Mouse (Mus musculus) midbrain, embryonic 15.5 days (tissue): ENCODE measurements around the gene Hsd11b2. TPM values are rescaled to one million over a fixed set of nuclear protein-coding genes. Genes with fewer than 3 reads are reported as not detected.

Experiments
- ATAC-seq: fragments of 200-750 bp; cut with Nextera tagmentation; replicated peaks from 2 replicates; pipeline ENCODE4 v1.8.0; 2017; ENCODE audit warnings: moderate TSS enrichment
- H3K27ac ChIP-seq: fragments of 300-500 bp; sonication (generic); 2 replicates; pipeline ENCODE4 v1.5.1; 2015; ENCODE audit warnings: mild to moderate bottlenecking, inconsistent platforms
- H3K27me3 ChIP-seq: fragments of 300-500 bp; sonication (generic); replicated peaks from 2 replicates; pipeline ENCODE4 v1.6.1; 2015; ENCODE audit warnings: inconsistent platforms
- H3K36me3 ChIP-seq: fragments of 300-500 bp; sonication (generic); replicated peaks from 2 replicates; pipeline ENCODE4 v1.6.1; 2015; ENCODE audit warnings: inconsistent platforms
- H3K4me1 ChIP-seq: fragments of 300-500 bp; sonication (generic); 2 replicates; pipeline ENCODE4 v1.6.1; 2015; ENCODE audit warnings: inconsistent platforms
- H3K4me2 ChIP-seq: fragments of 300-500 bp; sonication (generic); 2 replicates; pipeline ENCODE4 v1.6.1; 2015; ENCODE audit warnings: inconsistent platforms, mild to moderate bottlenecking, moderate library complexity
- H3K4me3 ChIP-seq: fragments of 300-500 bp; sonication (generic); 2 replicates; pipeline ENCODE4 v1.5.1; 2015; ENCODE audit warnings: mild to moderate bottlenecking, inconsistent platforms
- H3K9ac ChIP-seq: fragments of 300-500 bp; sonication (generic); 2 replicates; pipeline ENCODE4 v1.6.1; 2015; ENCODE audit warnings: mild to moderate bottlenecking, inconsistent platforms
- H3K9me3 ChIP-seq: fragments of 300-500 bp; sonication (generic); 2 replicates; pipeline ENCODE4 v1.6.1; 2016; ENCODE audit warnings: inconsistent platforms
- WGBS: fragments of 180-500 bp; shearing (Covaris S2); methylation state at CpG from one replicate; pipeline ENCODE4 v1.1.7; 2015; ENCODE audit warnings: mixed read lengths; 5-methylcytosine and 5-hydroxymethylcytosine counted together
- polyA plus RNA-seq: library from polyadenylated mRNA; unstranded; fragments of >200 nt; fragmentation: Nextera tagmentation; extraction: Ambion mirVana; gene quantifications from 2 replicates; pipeline ENCODE4 v1.2.1, GENCODE M21; 2015

The Hsd11b2 gene
- polyA plus RNA-seq, 1 experiment from 2014 or later, result 4.7 TPM

DNA sequence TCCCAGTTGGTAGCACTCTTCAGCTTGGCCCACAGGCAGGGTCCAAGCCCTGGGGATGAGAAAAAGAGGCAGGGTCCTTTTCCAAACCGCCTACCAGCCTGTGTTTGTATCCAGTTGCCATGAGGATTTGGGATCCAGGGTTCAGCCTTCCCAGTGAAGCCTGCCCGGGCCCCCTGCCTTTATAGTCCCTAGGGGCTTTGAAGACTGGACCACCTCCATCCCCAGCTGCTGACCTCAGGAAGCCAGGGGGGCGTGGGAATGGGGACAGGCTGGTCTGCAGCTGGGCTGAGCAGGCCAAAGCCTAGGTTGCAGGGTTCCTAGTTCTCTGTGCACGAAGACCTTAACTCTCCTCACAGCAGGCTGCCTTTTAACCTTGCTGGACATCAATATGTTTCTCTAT lies 43.3 kb upstream of the Hsd11b2 start:
- ATAC-seq, result no peak
- no peak overlapping the region for H3K4me2 ChIP-seq
- H3K9ac ChIP-seq, result peak overlapping the region; percentile 13; the same call in 1 of the 2 replicates
- no peaks in the 10 kb centered on the region for H3K9me3 ChIP-seq
- H3K4me1 ChIP-seq, result peaks cover 41% of the 10 kb centered on the region
- no peak overlapping the region for H3K27ac ChIP-seq
- no peak overlapping the region for H3K4me3 ChIP-seq
- 27% methylated on average over 4 of the region's 4 CpGs for WGBS
- H3K36me3 ChIP-seq, result no peaks in the 10 kb centered on the region
- H3K27me3 ChIP-seq, result 0 out of 2 replicates have a peak, but pooled peaks cover 3% of the 10 kb centered on the region

DNA sequence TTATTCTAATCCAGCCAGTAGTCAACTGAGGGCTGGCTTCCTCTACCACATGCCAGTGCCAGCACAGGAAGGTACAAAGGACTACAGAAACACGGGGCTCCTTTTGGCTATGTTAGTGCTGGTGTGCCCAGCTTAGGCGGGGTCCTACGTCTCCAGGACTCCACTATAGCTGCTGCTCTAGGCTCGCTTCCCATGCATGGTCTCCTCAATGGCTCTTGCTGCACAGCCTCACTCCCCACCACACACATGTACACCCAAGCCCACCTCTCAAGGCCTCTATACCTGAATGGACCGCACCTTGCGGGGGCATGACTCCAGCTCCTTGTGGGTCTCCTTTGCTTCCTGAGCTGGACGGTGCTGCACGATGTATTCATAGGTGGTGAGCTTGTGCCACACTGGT lies 42.8 kb upstream of the Hsd11b2 start:
- Histone ChIP-seq H3K36me3 (no peaks in the 10 kb centered on the region), H3K9me3 (no peaks in the 10 kb centered on the region), H3K4me1 (peaks cover 36% of the 10 kb centered on the region), H3K4me2 (no peak overlapping the region), H3K4me3 (no peak overlapping the region), H3K27ac (no peak overlapping the region), H3K27me3 (0 out of 2 replicates have a peak, but pooled peaks cover 3% of the 10 kb centered on the region), H3K9ac (no peak overlapping the region)
- no peak for ATAC-seq
- WGBS, result 93% methylated on average over 8 of the region's 8 CpGs

DNA sequence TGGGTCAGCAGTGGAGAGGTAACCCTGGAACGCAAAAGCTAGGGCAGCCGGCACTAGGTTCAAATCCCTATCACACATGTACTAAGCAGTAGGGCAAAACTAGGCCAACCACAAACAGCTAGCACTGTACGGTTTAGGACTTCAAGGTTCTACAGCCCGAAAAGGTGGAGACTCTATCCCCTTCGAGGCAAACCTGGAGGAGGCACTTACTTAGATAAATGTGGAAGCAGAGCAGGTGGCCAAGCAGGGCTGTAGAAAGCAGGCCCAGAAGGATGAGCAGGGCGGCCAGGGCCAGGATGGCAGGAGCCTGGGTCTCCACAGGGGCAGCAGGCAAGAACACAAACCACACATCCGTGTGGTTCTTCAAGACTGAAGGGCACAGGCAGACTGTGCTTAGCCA lies 42.4 kb upstream of the Hsd11b2 start:
- 0 out of 2 replicates have a peak, but pooled peaks cover 3% of the 10 kb centered on the region for H3K27me3 ChIP-seq
- peaks cover 33% of the 10 kb centered on the region for H3K4me1 ChIP-seq
- 93% methylated on average over 7 of the region's 7 CpGs for WGBS
- no peaks in the 10 kb centered on the region for H3K36me3 ChIP-seq
- H3K4me2 ChIP-seq, result no peak overlapping the region
- H3K4me3 ChIP-seq, result no peak overlapping the region
- H3K9ac ChIP-seq, result no peak overlapping the region
- no peak for ATAC-seq
- H3K27ac ChIP-seq, result no peak overlapping the region
- no peaks in the 10 kb centered on the region for H3K9me3 ChIP-seq

DNA sequence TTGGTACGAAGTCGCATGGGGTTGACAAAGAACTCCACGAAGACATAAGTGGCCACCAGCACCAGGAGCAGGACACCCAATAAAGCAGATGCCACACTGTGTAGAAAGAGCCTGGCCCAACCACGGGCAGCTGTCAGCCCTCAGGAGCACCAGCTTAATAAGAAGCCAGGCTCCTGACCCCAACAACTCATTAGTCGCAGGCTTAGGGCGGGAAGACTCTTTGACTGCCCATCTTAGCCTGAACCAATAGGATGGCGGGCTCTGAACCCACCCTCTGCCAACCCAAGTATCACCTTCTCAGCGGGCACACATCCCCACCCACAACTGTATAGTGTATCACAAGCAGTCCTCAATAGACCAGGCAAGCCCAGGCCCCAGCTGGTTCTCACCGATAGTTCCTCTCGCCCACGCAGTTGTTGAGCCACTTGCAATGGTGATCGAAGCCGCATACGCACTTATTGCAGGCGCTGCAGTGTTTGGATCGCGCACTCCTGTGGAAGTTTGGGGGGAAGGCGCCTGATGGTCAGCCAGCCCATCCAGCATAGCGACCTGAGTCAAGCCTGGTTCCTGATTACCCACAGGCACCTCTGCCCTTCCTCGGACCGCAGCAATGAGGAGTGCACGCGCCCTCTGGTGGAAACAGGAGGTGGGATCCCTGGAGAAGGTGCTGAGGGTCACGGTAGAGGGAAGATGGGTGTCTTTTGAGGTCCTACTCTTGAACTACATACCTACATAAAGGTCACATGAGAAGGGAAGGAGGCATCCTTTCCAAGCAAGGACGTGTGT lies 41.7 kb upstream of the Hsd11b2 start:
- WGBS, result 43% methylated on average over 25 of the region's 25 CpGs
- Histone ChIP-seq H3K36me3 (no peaks in the 10 kb centered on the region), H3K9me3 (no peaks in the 10 kb centered on the region), H3K4me3 (no peak overlapping the region), H3K4me1 (peaks cover 27% of the 10 kb centered on the region), H3K4me2 (no peak overlapping the region), H3K9ac (no peak overlapping the region), H3K27me3 (0 out of 2 replicates have a peak, but pooled peaks cover 3% of the 10 kb centered on the region), H3K27ac (no peak overlapping the region)
- no peak for ATAC-seq

DNA sequence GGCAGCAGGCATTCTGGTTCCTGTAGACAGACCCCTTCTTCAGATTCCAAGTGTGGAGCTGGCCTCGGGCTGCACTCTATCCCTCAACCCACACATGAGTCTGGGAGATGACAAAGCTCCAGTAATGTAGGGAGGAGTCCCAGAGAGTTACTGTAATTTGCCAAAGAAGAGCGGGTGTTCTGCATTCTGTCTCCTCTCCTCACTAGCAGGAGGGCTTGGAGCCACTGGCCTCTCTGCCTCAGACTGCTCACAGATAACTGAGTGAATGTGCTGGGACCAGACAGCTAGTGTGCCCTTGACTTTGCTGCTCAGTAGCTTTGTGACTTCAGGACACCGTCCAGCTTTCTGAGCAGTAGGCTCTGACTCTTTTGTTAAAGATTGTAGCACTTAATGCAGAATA lies 40.8 kb upstream of the Hsd11b2 start:
- H3K4me3 ChIP-seq, result no peak overlapping the region
- ATAC-seq, result no peak
- no peaks in the 10 kb centered on the region; the same call in 1 of the 2 replicates for H3K36me3 ChIP-seq
- no peak overlapping the region for H3K9ac ChIP-seq
- no peak overlapping the region for H3K4me2 ChIP-seq
- H3K9me3 ChIP-seq, result no peaks in the 10 kb centered on the region
- no peaks in the 10 kb centered on the region for H3K27me3 ChIP-seq
- H3K27ac ChIP-seq, result no peak overlapping the region
- peaks cover 21% of the 10 kb centered on the region for H3K4me1 ChIP-seq
- 78% methylated on average over 3 of the region's 3 CpGs for WGBS

DNA sequence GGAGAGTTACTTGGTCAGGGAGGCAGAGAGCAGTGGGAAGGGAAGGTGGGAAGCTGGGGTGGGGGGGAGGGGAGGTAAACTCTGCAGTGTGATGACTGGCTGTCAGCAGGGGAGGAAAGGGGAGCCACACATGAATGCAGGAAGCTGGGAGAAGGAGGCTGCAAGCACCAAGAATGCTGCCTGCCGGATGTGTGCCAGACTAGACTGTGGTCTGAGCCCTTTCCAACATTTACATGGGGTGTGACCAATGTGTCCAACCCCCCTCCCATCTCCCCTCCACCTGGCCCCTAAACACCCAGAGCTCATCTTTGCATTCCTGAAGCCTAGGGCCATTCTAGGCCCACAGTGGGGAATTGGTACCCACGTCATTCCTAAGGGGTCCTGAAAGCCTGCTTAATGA lies 37.5 kb upstream of the Hsd11b2 start:
- Histone ChIP-seq H3K4me2 (no peak overlapping the region), H3K4me3 (no peak overlapping the region), H3K27ac (no peak overlapping the region), H3K9ac (no peak overlapping the region), H3K4me1 (no peaks in the 10 kb centered on the region; the same call in 1 of the 2 replicates), H3K36me3 (no peaks in the 10 kb centered on the region; the same call in 1 of the 2 replicates), H3K27me3 (no peaks in the 10 kb centered on the region), H3K9me3 (no peaks in the 10 kb centered on the region)
- no peak for ATAC-seq
- 34% methylated on average over 2 of the region's 2 CpGs for WGBS

DNA sequence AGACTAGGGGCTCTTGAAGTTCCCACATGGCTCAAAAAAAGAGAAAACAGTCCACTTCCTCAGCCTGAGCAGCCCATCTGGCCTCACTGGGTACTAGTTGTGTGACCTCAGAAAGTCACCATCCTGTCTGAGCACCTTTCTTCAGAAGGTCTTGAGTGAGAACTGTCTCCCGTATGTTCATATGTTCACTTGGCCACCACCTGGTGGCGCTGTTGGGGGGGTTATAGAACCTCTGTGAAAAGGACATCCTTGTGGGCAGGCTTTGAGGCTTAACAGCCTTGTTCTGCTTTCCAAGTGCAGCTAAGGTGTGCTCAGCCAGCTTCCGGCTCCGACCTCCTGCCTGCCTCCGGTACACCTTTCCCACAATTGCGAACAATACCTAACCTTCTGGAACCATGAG lies 37.1 kb upstream of the Hsd11b2 start:
- no peaks in the 10 kb centered on the region; the same call in 1 of the 2 replicates for H3K4me1 ChIP-seq
- no peaks in the 10 kb centered on the region for H3K27me3 ChIP-seq
- ATAC-seq, result no peak

DNA sequence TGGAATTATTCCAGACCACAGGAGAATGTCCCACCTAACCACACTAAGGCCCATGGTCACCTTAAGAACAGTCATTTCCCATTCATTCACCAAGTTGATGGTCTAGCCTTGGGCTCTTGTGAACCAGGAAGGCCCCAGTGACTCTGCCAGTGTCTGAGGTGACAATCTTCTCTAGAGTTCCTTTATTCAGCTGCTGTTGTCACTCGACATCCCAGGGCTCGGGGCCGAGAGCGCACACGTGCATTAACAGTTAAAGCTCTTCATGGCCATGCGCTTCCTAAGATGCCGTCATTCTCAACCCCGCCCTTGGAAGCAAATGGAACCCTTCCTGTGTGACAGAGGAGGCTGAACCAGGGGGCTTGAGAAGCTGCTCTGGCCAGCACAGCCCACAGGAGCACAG lies 36.4 kb upstream of the Hsd11b2 start:
- H3K4me1 ChIP-seq, result no peaks in the 10 kb centered on the region; the same call in 1 of the 2 replicates
- H3K27me3 ChIP-seq, result no peaks in the 10 kb centered on the region
- no peaks in the 10 kb centered on the region; the same call in 1 of the 2 replicates for H3K36me3 ChIP-seq
- ATAC-seq, result no peak
- no peak overlapping the region for H3K4me3 ChIP-seq
- H3K9me3 ChIP-seq, result no peaks in the 10 kb centered on the region
- 86% methylated on average over 8 of the region's 8 CpGs for WGBS
- no peak overlapping the region for H3K9ac ChIP-seq
- H3K27ac ChIP-seq, result no peak overlapping the region
- no peak overlapping the region for H3K4me2 ChIP-seq

More for the DNA sequence above, 37.1 kb upstream of the Hsd11b2 start:
- Histone ChIP-seq H3K27ac (no peak overlapping the region), H3K36me3 (no peaks in the 10 kb centered on the region; the same call in 1 of the 2 replicates), H3K9ac (no peak overlapping the region), H3K9me3 (no peaks in the 10 kb centered on the region), H3K4me3 (no peak overlapping the region), H3K4me2 (no peak overlapping the region)
- 66% methylated on average over 6 of the region's 6 CpGs for WGBS

DNA sequence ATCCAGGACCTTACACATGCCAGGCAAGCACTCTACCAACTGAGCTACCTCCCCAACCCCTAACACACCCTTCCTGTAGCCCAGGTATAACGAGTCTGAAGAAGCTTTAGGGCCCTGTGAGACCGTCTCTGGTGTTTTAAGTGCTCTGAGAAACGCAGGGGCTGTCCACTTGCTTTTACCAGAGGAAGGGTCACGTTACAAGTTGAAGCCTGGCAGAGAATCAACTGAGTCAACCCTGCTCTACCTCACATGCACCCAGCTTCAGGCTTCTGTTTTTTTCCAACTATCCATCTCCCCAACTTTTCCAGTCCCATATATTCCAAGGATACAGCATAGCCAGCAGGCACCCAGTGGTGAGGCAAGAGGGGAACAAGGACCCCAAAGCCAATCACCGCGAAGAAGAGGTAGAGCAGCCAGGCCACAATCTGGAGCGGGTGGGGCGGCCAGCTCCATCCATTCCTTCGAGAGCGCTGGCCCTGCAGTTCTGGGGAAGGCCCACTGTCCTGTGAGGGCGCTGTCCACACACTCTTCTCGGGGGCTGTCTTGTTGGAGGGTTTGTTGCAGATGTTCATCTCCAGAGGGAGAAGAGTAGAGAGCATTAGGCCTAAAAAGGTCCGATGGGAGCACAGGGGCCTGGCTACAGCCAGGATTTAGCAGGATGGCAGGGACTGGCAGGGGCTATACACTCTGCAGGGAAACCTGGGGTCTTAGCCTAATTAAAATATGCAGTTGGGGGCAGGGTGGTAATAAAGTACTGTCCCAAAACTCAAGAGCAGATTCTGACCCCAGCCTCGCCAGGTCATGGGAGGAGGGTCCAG lies 35.1 kb upstream of the Hsd11b2 start:
- 34% methylated on average over 14 of the region's 14 CpGs for WGBS
- Histone ChIP-seq H3K36me3 (no peaks in the 10 kb centered on the region; the same call in 1 of the 2 replicates), H3K9me3 (no peaks in the 10 kb centered on the region), H3K9ac (no peak overlapping the region), H3K4me2 (no peak overlapping the region), H3K4me3 (no peak overlapping the region), H3K4me1 (no peaks in the 10 kb centered on the region; the same call in 1 of the 2 replicates), H3K27me3 (no peaks in the 10 kb centered on the region), H3K27ac (no peak overlapping the region)
- ATAC-seq, result peak; percentile 73; the same call in 1 of the 2 replicates

DNA sequence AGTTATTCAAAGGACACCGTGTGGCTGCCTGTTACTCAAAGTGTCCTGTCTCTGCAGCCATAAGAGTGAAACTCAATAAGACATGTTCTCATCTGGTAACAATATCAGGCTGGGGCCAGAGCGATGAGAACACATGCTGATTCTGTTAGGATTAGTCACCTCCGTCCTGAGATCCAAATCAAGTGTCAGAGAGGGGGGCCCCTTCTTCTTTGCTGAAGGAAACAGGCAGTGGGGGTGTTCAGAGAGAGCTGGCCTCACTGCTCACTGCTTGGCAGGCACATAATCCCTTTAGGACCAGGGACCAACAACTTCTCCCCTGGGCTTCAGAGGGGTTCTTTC lies 34.6 kb upstream of the Hsd11b2 start:
- Histone ChIP-seq H3K27ac (no peak overlapping the region), H3K9me3 (no peaks in the 10 kb centered on the region), H3K36me3 (no peaks in the 10 kb centered on the region; the same call in 1 of the 2 replicates), H3K4me1 (no peaks in the 10 kb centered on the region; the same call in 1 of the 2 replicates), H3K4me2 (no peak overlapping the region), H3K27me3 (no peaks in the 10 kb centered on the region), H3K4me3 (no peak overlapping the region), H3K9ac (no peak overlapping the region)
- 26% methylated on average over 3 of the region's 3 CpGs for WGBS
- 0 out of 2 replicates have a peak, but pooled peaks have one; percentile 18 for ATAC-seq

DNA sequence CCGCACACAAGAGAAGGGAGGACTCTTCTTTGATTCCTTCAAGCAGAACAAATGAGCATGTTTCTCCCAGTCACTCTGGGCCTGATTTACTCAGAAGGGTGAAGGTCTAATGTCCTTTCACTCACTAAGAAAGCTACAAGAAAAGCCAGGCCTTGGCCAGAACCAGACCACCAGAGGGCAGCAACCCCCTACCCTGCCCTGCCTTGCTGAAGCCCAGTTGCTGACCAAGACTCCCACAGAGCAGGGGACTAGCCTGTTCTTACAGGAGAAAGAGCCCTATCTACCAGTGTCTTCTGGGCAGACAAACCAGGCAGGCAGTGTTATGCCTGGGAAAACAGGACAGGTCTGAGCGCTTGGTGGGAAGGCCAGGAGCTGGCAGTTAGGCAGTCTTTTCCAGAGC lies 34.2 kb upstream of the Hsd11b2 start:
- no peaks in the 10 kb centered on the region for H3K27me3 ChIP-seq
- 20% methylated on average over 2 of the region's 2 CpGs for WGBS
- no peak overlapping the region for H3K4me2 ChIP-seq
- H3K27ac ChIP-seq, result no peak overlapping the region
- H3K4me3 ChIP-seq, result no peak overlapping the region
- H3K4me1 ChIP-seq, result no peaks in the 10 kb centered on the region; the same call in 1 of the 2 replicates
- 0 out of 2 replicates have a peak, but pooled peaks have one; percentile 25 for ATAC-seq
- no peaks in the 10 kb centered on the region for H3K9me3 ChIP-seq
- H3K9ac ChIP-seq, result no peak overlapping the region
- H3K36me3 ChIP-seq, result no peaks in the 10 kb centered on the region; the same call in 1 of the 2 replicates

DNA sequence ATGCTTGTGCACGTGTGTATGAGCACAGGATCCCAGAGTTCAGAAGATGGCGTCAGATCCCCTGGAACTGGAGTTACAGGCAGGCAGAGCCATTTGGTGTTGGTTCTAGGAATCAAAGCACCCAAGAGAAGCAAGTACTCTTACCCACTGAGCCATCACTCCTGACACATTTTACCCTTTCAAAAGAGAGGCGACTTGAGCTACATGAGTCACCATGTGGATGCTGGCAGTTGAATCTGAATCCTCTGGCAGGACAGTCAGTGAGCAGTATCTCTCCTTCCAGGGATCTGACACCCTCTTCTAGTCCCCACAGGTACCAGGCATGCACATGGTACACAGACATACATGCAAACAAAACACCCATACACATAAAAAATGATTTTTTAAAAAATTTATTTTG lies 30.5 kb upstream of the Hsd11b2 start:
- no peaks in the 10 kb centered on the region; the same call in 1 of the 2 replicates for H3K4me1 ChIP-seq
- no peaks in the 10 kb centered on the region for H3K27me3 ChIP-seq
- no peak for ATAC-seq
- no peak overlapping the region for H3K27ac ChIP-seq
- H3K9ac ChIP-seq, result no peak overlapping the region
- H3K4me3 ChIP-seq, result no peak overlapping the region
- no peaks in the 10 kb centered on the region for H3K36me3 ChIP-seq
- H3K9me3 ChIP-seq, result no peaks in the 10 kb centered on the region
- no peak overlapping the region for H3K4me2 ChIP-seq
- 78% methylated on average over 3 of the region's 3 CpGs for WGBS
